Mouse (Mus musculus): ENCODE results near the gene Zscan4d. TPM values are rescaled to one million over a fixed set of nuclear protein-coding genes. Genes with fewer than 3 reads are reported as not detected.
"Not testable (repeated sequence)": the region's sequence is repeated elsewhere in the genome, so short reads cannot be mapped to it uniquely, and the experiment has no call there.

The Zscan4d gene
- not detected for total RNA-seq (2021)

DNA sequence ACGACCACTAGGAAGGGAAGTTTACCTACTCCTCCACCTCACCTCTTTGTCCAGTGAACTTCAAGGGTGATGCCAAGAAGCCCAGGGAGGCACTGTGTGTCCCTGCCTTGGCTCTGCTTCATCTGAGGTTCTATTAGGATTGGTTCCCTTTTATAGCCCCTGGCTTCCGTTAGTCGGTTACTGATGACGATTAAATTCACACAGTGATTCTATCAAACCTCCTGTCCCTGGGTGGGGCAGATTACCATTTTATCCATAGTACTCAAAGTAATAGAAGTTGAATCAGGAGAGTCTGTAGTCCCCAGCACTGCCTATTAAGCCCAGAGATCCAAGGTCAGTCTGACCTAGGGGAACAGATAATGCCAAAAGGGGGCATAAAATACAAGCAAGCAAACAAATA, at the start of gene Zscan4d:
TSS of gene Zscan4d (minus strand) at position 101 of the 400 bp plus-strand sequence.
- intact Hi-C loops (cut with DNase I); DNase-seq (ENCODE audit: extremely low spot score in 1 of 2, low spot score in 2 of 2): not testable (repeated sequence)

DNA sequence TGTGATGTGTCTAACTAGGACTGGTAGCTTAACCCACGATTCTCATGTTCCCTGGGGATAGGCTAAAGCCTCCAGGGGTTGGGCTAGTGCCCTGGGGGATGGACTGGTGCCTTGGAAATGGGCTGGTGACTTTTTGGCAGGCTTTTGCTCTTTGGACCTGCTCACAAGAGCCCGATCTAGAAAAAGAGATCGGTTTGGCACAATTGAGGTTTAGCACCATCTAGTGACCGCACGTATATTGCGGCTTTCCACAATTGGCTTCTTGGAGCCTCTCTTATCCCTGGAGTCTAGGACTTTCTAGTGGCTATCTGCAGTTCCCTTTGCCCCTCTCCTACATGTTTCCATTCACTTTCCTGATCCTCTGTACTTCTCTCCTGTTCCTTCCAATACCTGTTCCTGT, 7.9 kb downstream of the Zscan4d start:
- intact Hi-C loops (cut with DNase I); DNase-seq (ENCODE audit: extremely low spot score in 1 of 2, low spot score in 2 of 2): not testable (repeated sequence)

Other genes starting within 250 kb of the Zscan4d start
- not detected for gene Zscan4c, start 160.4 kb downstream of the Zscan4d start, total RNA-seq (2021)
- gene Zscan4-ps1, start 96.5 kb downstream of the Zscan4d start, total RNA-seq (2021) = not detected
- not detected for gene Zscan4e, start 144.5 kb upstream of the Zscan4d start, total RNA-seq (2021)
- not detected for gene Zscan4f, start 231.8 kb upstream of the Zscan4d start, total RNA-seq (2021)